Mouse (Mus musculus): ENCODE data around the gene Cacnb4.

GRCm38 (mm10) chr2:52578846-52579245 lies 97.8 kb downstream of the Cacnb4 start:
- no peak for TF ChIP-seq CTCF (IDR thresholded peaks at IDR 0.05; ENCODE audit: insufficient read depth, low read depth, low read length)
- TF ChIP-seq POLR2A (IDR thresholded peaks at IDR 0.05; ENCODE audit: insufficient read depth, low read depth, low read length): no peak

All from olfactory bulb, adult 2 months (tissue).